Mouse (Mus musculus) left cerebral cortex, postnatal 25 days (tissue): ENCODE measurements around the gene Olfr282. TPM values are rescaled to one million over a fixed set of nuclear protein-coding genes. Genes with fewer than 3 reads are reported as not detected.

Experiments used
- DNase-seq, 2 experiments: peaks; one replicate each; pipeline ENCODE4 v3.0.0; 2022; ENCODE audit warnings: low spot score in 2 of 2, mixed read lengths in 1 of 2
- intact Hi-C: fragments of 180-260 bp; cut with DNase I; formaldehyde crosslinking; loops from one replicate; pipeline ENCODE4 v1.15.1; 2025
- total RNA-seq, 2 experiments: library from RNA; stranded (reverse); gene quantifications; 2 replicates each; pipeline ENCODE4 v1.2.3; 2021

The Olfr282 gene
- total RNA-seq, 2 experiments from 2014 or later = not detected

DNA sequence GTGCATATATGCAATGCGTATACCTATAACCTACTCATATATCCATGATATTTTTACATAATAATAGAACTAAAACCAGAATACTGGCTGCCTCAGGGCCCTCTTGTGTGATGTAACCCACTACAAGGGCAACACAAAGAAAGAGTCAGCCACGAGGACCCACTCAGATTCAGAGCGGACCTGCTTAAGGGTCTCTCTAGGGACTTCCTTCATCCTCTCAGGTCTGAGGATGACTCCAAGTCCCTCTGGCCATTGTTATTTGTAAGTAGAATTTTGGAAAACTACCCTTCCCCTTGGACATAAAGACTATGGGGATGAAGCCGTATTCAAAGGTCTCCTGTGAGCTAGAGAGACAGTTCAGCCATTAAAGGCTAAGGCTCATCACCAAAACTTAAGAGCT is 38.6 kb downstream of the Olfr282 start, which contains the start of gene OR5BS1P:
Gene OR5BS1P, plus strand, starts transcription at position 301 of the 400 bp plus-strand sequence.
- intact Hi-C loops = no loop called here
- DNase-seq = no peak

DNA sequence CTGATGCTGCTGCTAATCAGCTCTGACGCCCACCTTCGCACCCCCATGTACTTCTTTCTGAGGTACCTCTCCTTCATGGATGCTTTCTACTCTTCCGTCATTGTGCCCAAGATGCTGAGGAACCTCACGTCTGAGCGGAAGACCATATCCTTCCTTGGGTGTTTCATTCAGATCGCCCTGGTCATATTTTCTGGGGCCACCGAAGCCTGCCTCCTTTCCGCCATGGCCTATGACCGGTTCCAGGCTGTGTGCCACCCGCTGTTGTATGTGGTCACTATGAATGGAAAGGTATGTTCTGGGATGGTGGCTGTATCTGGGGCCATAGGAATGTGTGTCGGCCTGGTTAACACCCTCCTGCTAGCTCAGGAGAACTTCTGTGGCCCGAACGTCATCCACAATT is 40.5 kb downstream of the Olfr282 start:
- no peak for DNase-seq
- intact Hi-C loops = no loop called here

DNA sequence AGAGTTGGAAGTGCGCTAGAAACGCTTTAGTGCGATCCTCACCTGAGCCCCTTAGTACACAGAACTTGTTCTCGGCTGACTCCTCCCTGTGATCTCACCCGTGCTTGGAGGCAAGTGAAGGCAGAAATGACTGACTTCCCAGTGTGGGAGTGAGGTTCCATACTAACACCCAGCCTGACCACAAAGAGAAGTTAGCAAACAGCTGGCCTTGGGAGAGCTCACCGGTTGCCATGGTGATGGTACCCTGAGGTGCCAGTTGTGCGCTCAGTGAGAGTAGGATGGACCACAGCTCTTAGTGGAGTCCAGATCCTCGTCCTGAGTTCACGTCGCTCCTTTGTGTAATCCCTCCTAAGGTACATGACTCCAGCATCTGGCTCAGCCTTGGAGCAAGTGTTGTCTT is 43.9 kb downstream of the Olfr282 start:
- intact Hi-C loops = no loop called here
- no peak for DNase-seq

DNA sequence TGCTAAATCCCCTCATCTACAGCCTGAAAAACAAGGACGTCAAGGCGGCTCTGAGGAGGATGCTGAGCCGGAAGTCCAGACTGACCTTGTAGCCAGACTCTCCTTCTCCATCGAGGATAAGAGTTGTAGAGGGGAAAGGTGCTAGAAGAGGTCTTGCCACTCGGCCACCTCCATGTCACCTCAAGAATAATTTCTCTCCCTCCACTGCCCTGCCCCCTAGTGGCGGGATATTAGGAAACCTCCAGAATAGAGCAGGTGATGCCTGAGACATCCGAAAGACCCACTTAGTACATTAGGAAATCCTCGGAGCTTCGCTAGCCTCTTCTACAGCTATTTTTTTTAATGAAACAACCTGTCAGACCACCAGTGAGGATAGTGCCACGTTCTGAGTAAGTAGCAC is 44.4 kb downstream of the Olfr282 start:
- intact Hi-C loops = no loop called here
- DNase-seq = peak in 1 of 2 experiments; percentile 29

DNA sequence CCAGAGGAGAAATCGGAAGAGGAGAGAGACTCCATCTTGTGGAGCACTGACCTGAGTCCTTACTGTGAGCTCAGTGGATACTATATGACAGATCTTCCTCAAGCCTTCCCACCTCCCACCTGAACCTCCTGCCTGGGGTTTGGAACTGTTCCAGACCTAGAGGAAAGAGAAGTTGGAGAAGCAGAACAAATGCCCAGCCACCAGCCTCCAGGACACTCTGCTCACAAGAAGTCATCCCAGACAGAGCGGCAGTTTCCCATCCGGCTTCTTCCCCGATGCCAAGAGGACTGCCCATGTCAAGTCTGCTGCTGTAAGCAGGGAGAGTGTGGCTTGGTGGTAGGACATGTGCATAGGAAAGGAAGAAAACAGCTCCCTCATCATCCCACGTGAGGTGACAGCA is 45.3 kb downstream of the Olfr282 start:
- DNase-seq = no peak
- intact Hi-C loops = no loop called here

DNA sequence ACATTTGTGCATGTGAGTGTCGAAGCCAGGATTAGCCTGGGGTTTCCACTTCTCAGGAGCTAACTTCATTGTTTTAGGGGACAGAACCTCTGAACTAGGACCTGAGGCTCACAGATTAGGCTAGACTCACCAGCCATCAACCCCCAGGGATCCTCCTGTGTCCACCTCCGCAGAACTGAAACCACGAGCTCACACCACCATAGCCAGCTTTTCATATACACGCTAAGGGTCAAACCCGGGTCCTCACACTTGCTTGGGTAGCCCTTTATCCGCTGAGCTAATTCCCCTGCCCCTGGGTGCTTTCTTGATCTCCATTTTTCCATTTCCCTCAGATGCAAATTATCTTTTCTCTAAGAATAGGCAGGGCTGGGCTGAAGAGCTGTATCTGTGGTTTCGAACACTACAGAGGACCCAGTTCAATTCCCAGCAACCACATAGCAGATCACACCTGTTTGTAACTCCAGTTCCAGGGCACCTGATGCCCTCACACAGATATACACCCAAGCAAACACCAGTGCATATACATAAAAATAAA is 48.6 kb downstream of the Olfr282 start:
- intact Hi-C loops = no loop called here
- DNase-seq = no peak

DNA sequence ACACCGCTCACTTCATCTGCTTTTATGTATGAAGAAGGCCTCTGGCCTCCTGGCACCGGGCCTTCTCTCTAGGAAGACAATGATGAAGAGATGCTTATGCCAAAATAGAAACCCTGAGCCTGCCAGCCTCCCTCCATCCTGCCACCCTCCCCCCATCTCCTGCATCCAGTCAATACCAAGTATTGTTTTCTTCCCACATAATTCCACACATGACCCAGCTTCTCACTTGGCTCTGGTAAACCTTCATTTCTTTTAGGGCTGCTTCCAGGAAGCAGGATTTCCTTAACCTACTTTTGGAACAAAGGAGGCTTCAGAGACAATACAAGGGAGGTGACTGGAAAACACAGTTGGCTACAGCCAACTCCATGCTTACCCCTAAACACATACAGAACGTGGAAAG is 51.7 kb downstream of the Olfr282 start, which contains the start of gene Lalba:
Gene Lalba, minus strand, starts transcription at position 21 of the 400 bp plus-strand sequence.
- intact Hi-C loops = no loop called here
- DNase-seq = no peak

DNA sequence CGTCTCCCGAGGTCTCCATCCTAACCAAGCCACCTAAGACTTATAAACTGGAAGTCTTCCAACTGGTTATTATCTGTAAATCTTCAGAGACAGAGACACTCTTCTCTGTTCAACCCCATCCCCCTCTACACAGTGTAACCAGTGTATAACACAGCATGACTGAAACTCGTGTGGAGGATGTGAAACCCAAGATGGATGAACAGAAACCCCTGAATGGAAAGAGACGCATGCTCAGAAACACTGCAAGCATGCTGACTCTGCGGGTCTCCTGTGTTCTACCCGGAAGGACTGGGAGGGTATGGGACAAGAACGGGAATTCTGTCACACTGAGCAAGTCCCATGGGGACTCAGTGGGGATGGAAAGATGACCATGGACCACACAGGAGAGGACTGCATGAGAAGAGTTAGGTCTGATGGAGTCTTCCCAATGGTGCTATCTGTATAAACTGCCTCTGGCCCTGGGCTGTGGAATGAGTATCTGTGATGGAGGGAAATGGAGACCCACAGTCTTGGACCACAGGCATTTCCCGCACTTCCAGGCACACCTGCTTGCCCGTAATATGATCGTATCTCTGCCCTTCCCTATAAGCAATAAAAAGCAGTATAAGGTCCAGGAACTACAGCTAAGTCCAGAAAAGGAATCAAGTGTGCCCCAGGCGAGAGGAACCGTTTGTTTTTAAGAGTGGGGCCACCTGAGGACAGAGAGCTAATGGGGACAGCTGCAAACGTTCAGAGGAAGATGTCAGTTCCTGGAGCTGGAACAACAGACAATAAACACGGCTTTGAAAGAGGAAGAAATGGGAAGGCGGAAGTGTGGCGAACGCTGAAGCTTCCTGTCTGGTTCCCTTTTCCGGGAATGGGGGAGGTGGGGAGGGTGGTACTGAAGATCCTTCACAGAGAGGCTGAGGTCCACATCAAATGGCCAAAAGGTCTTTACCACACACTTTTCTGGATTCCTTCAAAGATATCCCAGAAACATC is 53.2 kb downstream of the Olfr282 start:
- DNase-seq = no peak
- intact Hi-C loops = no loop called here

DNA sequence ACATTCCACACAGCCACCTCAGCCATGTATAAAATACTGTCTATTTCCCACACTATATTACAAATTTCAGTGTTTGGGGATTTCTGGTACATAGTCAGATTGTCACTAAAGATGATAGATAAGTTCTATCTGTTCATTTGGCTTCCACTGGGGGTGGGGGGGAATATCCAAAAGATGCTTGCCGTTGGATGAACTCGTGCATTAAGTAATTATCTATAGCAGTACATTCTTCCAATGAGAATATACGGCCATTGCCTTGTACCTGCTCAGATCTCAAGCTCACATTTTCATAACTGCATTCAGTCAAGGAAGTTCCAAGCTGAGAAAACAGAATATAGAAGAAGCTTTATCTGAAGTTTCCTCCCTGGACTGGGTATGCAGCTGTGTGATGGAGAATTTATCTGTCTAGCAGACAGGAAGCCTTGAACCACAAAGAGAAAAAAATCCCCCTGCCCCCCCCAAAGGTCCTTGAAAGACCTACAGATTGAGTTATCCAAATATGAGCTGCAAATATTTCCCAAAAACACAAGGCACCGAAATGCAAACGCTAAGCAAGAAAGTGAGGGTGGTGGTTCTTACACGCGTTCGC is 55.5 kb downstream of the Olfr282 start:
- intact Hi-C loops = no loop called here
- no peak for DNase-seq

Other genes starting within 250 kb of the Olfr282 start
- not detected for gene Olfr288, start 235.7 kb upstream of the Olfr282 start, total RNA-seq
- gene Gm44579, start 210.2 kb upstream of the Olfr282 start, total RNA-seq = not detected
- 1 to 10 TPM; 4.0 to 4.2 TPM for gene Olfr287, start 210.2 kb upstream of the Olfr282 start, total RNA-seq
- gene Olfr286, start 196.8 kb upstream of the Olfr282 start, total RNA-seq = not detected
- gene H1fnt, start 173.9 kb upstream of the Olfr282 start, total RNA-seq = not detected
- gene Zfp641, start 135.1 kb upstream of the Olfr282 start, total RNA-seq = 1 to 10 TPM; 5.6 to 5.7 TPM
- not detected for gene Olfr285, start 113.9 kb upstream of the Olfr282 start, total RNA-seq
- not detected for gene Olfr284, start 90.2 kb upstream of the Olfr282 start, total RNA-seq
- not detected for gene Olfr283, start 50.3 kb upstream of the Olfr282 start, total RNA-seq
- not detected for gene Olfr281, start 21.4 kb downstream of the Olfr282 start, total RNA-seq
- gene OR5BS1P, start 38.7 kb downstream of the Olfr282 start, total RNA-seq = not detected
- gene Lalba, start 51.5 kb downstream of the Olfr282 start, total RNA-seq = not detected
- not detected for gene Olfr279, start 61.2 kb downstream of the Olfr282 start, total RNA-seq
- gene Kansl2, start 103.0 kb downstream of the Olfr282 start, total RNA-seq = 10 to 100 TPM; 58.1 to 62.6 TPM
- 10 to 100 TPM; 45.5 to 45.9 TPM for gene Ccnt1, start 139.7 kb downstream of the Olfr282 start, total RNA-seq
- gene 4930415O20Rik, start 139.8 kb downstream of the Olfr282 start, total RNA-seq = not detected
- gene Adcy6, start 178.9 kb downstream of the Olfr282 start, total RNA-seq = 10 to 100 TPM; 51.7 to 53.7 TPM
- gene Cacnb3, start 199.6 kb downstream of the Olfr282 start, total RNA-seq = 100 to 1,000 TPM; 277 to 286 TPM
- gene Ddx23, start 231.7 kb downstream of the Olfr282 start, total RNA-seq = 10 to 100 TPM; 69.4 to 75.8 TPM
- gene Rnd1, start 246.2 kb downstream of the Olfr282 start, total RNA-seq = 10 to 100 TPM; 31.8 to 36.8 TPM